Mouse (Mus musculus) embryonic facial prominence, embryonic 11.5 days (tissue): Measurements from ENCODE around the gene A730071L15Rik. TPM values are rescaled to one million over a fixed set of nuclear protein-coding genes. Genes with fewer than 3 reads are reported as not detected.

Experiments
- ATAC-seq: fragments of 200-750 bp; cut with Nextera tagmentation; replicated peaks from 2 replicates; pipeline ENCODE4 v1.8.0; 2017; ENCODE audit warnings: low read depth; ENCODE audit not compliant: insufficient number of reproducible peaks, low FRiP score, low TSS enrichment
- DNase-seq: peaks from one replicate; pipeline ENCODE4 v3.0.0-alpha.2; 2015; ENCODE audit warnings: low spot score
- H3K27ac ChIP-seq: fragments of 300-500 bp; sonication (generic); replicated peaks from 2 replicates; pipeline ENCODE4 v1.5.1; 2014; ENCODE audit warnings: mild to moderate bottlenecking, low read depth, low read length, control low read depth
- H3K27me3 ChIP-seq: fragments of 300-500 bp; sonication (generic); 2 replicates; pipeline ENCODE4 v1.6.1; 2014; ENCODE audit warnings: mild to moderate bottlenecking, low read length, moderate library complexity, mixed read lengths; ENCODE audit not compliant: control insufficient read depth, insufficient read depth
- H3K36me3 ChIP-seq: fragments of 300-500 bp; sonication (generic); replicated peaks from 2 replicates; pipeline ENCODE4 v1.6.1; 2014; ENCODE audit warnings: low read depth, mild to moderate bottlenecking, low read length, moderate library complexity, mixed read lengths; ENCODE audit not compliant: control insufficient read depth, insufficient read depth
- H3K4me1 ChIP-seq: fragments of 300-500 bp; sonication (generic); 2 replicates; pipeline ENCODE4 v1.6.1; 2014; ENCODE audit warnings: low read length, mixed read lengths; ENCODE audit not compliant: control insufficient read depth, insufficient read depth
- H3K4me2 ChIP-seq: fragments of 300-500 bp; sonication (generic); 2 replicates; pipeline ENCODE4 v1.6.1; 2014; ENCODE audit warnings: low read depth, mild to moderate bottlenecking, control low read depth, low read length, moderate library complexity
- H3K4me3 ChIP-seq: fragments of 300-500 bp; sonication (generic); 2 replicates; pipeline ENCODE4 v1.5.1; 2014; ENCODE audit warnings: low read depth, low read length, control low read depth
- H3K9ac ChIP-seq: fragments of 300-500 bp; sonication (generic); replicated peaks from 2 replicates; pipeline ENCODE4 v1.6.1; 2014; ENCODE audit warnings: mild to moderate bottlenecking, control low read depth, low read length
- H3K9me3 ChIP-seq: fragments of 300-500 bp; sonication (generic); replicated peaks from 2 replicates; pipeline ENCODE4 v1.6.1; 2016; ENCODE audit warnings: mild to moderate bottlenecking, low read length, inconsistent platforms, mixed read lengths; ENCODE audit not compliant: control insufficient read depth
- WGBS: fragments of 180-500 bp; shearing (Covaris S2); extraction: QIAGEN DNeasy Blood & Tissue Kit; methylation state at CpG from one replicate; pipeline ENCODE4 v1.1.7; 2014; 5-methylcytosine and 5-hydroxymethylcytosine counted together
- polyA plus RNA-seq: library from polyadenylated mRNA; unstranded; fragments of >200 nt; fragmentation: Nextera tagmentation; extraction: Ambion mirVana; gene quantifications from 2 replicates; pipeline ENCODE4 v1.2.1, GENCODE M21; 2014

The A730071L15Rik gene
- polyA plus RNA-seq, 1 experiment from 2014 or later: 0.36 TPM

GRCm38 (mm10) chr11:6175506-6175905, 24.3 kb upstream of the A730071L15Rik start:
- WGBS: 80% methylated on average over 1 of the region's 1 CpGs
- H3K4me3 ChIP-seq: no peak overlapping the region

GRCm38 (mm10) chr11:6177781-6178420, 21.9 kb upstream of the A730071L15Rik start:
- no peak overlapping the region for H3K27ac ChIP-seq
- DNase-seq (no peak), ATAC-seq (no peak)
- 0 out of 2 replicates have a peak, but pooled peaks cover 4% of the 10 kb centered on the region for H3K4me1 ChIP-seq
- no peak overlapping the region for H3K4me2 ChIP-seq
- no peak overlapping the region for H3K4me3 ChIP-seq
- no peaks in the 10 kb centered on the region for H3K9me3 ChIP-seq
- no peaks in the 10 kb centered on the region for H3K36me3 ChIP-seq
- WGBS: 67% methylated on average over 8 of the region's 8 CpGs
- H3K27me3 ChIP-seq: no peaks in the 10 kb centered on the region
- H3K9ac ChIP-seq: no peak overlapping the region

More at GRCm38 (mm10) chr11:6175506-6175905, 24.3 kb upstream of the A730071L15Rik start:
- no peak overlapping the region for H3K27ac ChIP-seq
- H3K27me3 ChIP-seq: no peaks in the 10 kb centered on the region
- no peaks in the 10 kb centered on the region for H3K9me3 ChIP-seq
- H3K4me2 ChIP-seq: no peak overlapping the region
- H3K36me3 ChIP-seq: no peaks in the 10 kb centered on the region
- H3K4me1 ChIP-seq: 0 out of 2 replicates have a peak, but pooled peaks cover 4% of the 10 kb centered on the region
- no peak overlapping the region for H3K9ac ChIP-seq
- no peak for DNase-seq
- ATAC-seq: no peak

DNA sequence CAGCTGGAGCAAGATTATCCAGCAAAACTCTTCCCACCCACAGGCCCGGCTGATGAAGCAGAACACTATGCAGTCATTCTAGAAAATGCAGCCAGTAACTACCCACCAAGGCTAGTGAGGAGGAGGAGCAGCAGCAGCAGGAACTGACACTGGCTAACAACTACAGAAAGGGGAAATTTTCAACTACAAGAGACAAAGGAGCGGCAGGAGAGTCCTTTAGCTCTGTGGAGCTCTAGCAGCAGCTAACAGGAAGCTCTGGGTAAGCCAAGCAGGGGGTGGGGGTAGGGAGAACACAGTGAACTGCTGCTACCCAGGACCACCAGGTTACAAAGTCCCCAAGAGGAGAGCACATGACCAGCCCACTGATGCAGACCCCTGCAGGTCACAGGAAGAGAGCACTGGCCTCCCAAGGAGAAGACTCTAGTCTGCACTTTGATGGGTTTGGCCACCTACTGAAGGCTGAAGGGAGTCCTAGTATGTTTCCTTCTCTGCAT, 21.1 kb upstream of the A730071L15Rik start:
- no peak overlapping the region for H3K4me2 ChIP-seq
- 0 out of 2 replicates have a peak, but pooled peaks cover 4% of the 10 kb centered on the region for H3K4me1 ChIP-seq
- DNase-seq (peak; percentile 9), ATAC-seq (no peak)
- WGBS: 22% methylated on average over 2 of the region's 2 CpGs
- no peaks in the 10 kb centered on the region for H3K36me3 ChIP-seq
- no peak overlapping the region for H3K4me3 ChIP-seq
- no peak overlapping the region; the same call in 1 of the 2 replicates for H3K9ac ChIP-seq
- no peak overlapping the region for H3K27ac ChIP-seq
- no peaks in the 10 kb centered on the region for H3K9me3 ChIP-seq
- H3K27me3 ChIP-seq: no peaks in the 10 kb centered on the region

GRCm38 (mm10) chr11:6179194-6179593, 20.6 kb upstream of the A730071L15Rik start:
- no peak overlapping the region for H3K4me2 ChIP-seq
- no peak for DNase-seq
- no peaks in the 10 kb centered on the region for H3K27me3 ChIP-seq
- H3K36me3 ChIP-seq: no peaks in the 10 kb centered on the region
- H3K4me3 ChIP-seq: no peak overlapping the region
- no peak overlapping the region for H3K27ac ChIP-seq
- no peaks in the 10 kb centered on the region for H3K9me3 ChIP-seq
- no peak for ATAC-seq
- H3K4me1 ChIP-seq: 0 out of 2 replicates have a peak, but pooled peaks cover 4% of the 10 kb centered on the region
- H3K9ac ChIP-seq: no peak overlapping the region
- 12% methylated on average over 8 of the region's 8 CpGs for WGBS

GRCm38 (mm10) chr11:6180811-6181399, 18.9 kb upstream of the A730071L15Rik start:
- DNase-seq (no peak), ATAC-seq (no peak)
- Histone ChIP-seq H3K36me3 (no peaks in the 10 kb centered on the region), H3K9ac (no peak overlapping the region), H3K4me1 (peaks cover 4% of the 10 kb centered on the region; the same call in 1 of the 2 replicates), H3K27ac (no peak overlapping the region), H3K27me3 (no peaks in the 10 kb centered on the region), H3K4me2 (no peak overlapping the region), H3K9me3 (no peaks in the 10 kb centered on the region), H3K4me3 (no peak overlapping the region)
- 60% methylated on average over 6 of the region's 6 CpGs for WGBS

- Histone ChIP-seq H3K4me3 (no peak overlapping the region), H3K36me3 (no peaks in the 10 kb centered on the region), H3K9me3 (no peaks in the 10 kb centered on the region), H3K27me3 (no peaks in the 10 kb centered on the region), H3K4me2 (no peak overlapping the region), H3K4me1 (peaks cover 4% of the 10 kb centered on the region; the same call in 1 of the 2 replicates), H3K27ac (no peak overlapping the region), H3K9ac (no peak overlapping the region)
- no peak for ATAC-seq
- WGBS: 72% methylated on average over 2 of the region's 2 CpGs
- DNase-seq: no peak
Measured at GRCm38 (mm10) chr11:6183246-6183645, 16.6 kb upstream of the A730071L15Rik start.

DNA sequence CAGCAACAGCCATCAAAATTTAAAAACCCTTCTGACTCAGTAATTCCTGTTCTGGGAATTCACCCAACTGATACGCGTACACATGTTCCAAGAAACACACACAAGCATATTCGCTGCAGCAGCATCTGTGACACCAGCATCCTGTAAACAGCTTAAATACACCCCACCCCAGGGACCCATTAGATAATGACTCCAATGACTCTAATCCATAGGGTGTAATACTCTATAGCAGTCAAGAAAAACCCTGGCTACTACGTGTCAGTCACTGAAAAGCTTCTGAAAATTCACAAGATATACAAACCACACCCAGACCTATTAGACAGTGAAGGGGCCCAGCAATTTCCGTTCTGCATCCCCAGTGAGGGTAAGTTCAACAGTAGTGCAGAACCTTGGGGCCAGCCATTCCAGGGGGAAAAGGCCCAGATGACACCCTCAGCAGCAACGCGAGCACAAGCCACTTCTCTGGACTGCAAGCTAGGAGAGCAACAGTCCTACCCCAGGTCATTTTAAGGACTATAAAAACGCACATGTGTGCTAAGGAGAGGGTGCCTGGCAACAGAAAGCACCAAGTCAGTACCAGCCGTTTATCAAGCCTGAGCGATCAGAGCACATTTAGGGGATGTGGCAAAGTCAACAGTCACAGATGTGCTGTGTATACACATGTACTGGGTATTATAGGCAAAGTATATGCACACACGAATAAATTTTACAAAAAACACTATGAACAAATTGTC, 15.5 kb upstream of the A730071L15Rik start:
- no peaks in the 10 kb centered on the region for H3K27me3 ChIP-seq
- H3K36me3 ChIP-seq: no peaks in the 10 kb centered on the region
- no peaks in the 10 kb centered on the region for H3K9me3 ChIP-seq
- ATAC-seq (no peak), DNase-seq (no peak)
- 70% methylated on average over 11 of the region's 11 CpGs for WGBS
- H3K4me2 ChIP-seq: no peak overlapping the region
- H3K9ac ChIP-seq: no peak overlapping the region
- H3K27ac ChIP-seq: no peak overlapping the region
- H3K4me1 ChIP-seq: no peaks in the 10 kb centered on the region; the same call in 1 of the 2 replicates
- H3K4me3 ChIP-seq: no peak overlapping the region
